Mouse (Mus musculus) retina, postnatal 7 days (tissue): ENCODE results near the gene Zmynd8.

Experiments used
- DNase-seq: peaks from one replicate; pipeline ENCODE4 v3.0.0-alpha.2; 2012; ENCODE audit warnings: low read depth, low spot score

Gene Zmynd8

DNA sequence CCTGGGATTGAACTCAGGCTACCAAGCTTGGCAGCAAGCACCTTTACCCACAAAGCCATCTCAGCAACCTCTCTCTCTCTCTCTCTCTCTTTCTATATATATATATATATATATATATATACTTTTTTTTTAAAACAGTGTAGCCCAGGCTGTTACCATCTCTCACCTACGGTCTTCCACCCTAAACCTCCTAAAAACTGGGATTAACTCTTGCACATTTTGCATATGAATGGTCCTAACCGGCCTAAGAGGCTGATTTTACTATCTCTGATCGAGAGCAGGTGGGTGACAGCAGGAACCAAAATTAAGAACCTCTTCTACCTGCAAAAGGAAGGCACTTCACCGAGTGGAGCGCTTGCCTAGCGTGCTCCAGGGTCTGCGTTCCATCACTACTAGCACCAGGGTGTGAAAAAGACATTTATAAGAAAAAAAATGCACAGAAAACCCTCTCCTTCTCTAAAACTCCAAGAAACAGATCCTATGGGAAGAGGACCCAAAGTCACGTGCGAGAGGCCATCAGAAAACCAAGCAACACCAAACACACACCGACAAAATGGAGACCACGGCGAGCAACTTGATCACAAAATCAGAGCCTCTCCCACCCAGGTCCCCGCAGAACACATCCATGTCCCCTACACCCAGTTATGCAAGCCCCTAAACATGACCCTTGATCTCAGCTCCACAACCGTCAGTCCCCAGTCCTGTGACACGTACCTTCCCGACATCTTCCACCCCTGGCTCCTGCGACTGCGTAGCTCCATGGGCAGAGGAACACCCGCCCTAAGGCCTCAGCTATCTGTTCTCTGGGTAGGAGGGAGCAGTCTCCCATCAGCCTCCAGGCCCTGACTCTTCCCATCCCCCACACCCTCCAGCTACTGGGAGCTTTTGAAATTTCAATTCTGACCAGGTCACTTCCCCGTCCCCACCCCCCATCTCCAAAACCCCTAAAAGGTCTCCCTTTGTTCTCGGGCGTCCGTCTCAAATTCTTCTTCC is at the start of gene Zmynd8:
Zmynd8 (minus strand) TSS at position 815 of the 993 bp plus-strand sequence.
- DNase-seq, result no peak

- no peak for DNase-seq
These were observed 49.2 kb upstream of the Zmynd8 start for GRCm38 (mm10) chr2:165948007-165948406.

DNA sequence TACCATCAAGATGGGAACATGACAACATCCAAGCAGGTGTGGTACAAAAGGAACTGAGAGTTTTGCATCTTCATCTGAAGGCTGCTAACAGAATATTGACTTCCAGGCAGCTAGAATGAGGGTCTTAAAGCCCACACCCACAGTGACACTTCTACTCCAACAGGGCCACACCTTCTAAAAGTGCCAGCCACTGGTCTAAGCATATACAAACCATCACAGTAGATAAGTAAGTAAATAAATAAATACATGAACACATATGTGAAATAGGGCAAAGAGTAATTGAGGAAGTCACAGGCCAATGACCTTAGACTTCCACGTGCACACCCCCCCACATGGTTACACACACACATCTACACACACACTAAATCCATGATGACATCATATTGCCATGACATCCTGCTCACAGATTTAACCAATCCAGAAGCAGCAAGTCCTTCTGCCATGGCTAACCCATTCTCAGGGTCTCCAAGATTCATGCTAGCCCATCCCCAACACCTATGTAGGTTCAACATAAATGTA is 47.3 kb upstream of the Zmynd8 start:
- DNase-seq, result no peak

- no peak for DNase-seq
These were observed 45.9 kb upstream of the Zmynd8 start for GRCm38 (mm10) chr2:165944576-165945351.

DNA sequence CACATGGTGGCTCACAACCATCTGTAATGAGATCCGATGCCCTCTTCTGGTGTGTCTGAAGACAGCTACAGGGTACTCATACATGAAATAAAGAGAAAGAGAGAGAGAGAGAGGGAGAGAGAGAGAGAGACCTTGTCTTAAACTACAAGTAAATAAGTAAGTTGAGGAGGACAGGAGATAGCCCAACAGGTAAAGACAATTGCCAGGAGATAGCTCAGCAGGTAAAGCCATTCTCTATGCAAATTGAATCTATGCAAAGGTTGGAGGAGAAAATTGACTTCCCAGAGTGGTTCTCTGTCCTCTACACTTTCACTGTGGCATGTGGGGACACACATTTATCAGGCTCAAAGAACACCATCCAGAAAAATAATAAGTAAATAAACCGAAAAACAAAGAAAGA is 44.3 kb upstream of the Zmynd8 start:
- DNase-seq, result no peak

GRCm38 (mm10) chr2:165936106-165936505 is 37.3 kb upstream of the Zmynd8 start:
- DNase-seq, result no peak

DNA sequence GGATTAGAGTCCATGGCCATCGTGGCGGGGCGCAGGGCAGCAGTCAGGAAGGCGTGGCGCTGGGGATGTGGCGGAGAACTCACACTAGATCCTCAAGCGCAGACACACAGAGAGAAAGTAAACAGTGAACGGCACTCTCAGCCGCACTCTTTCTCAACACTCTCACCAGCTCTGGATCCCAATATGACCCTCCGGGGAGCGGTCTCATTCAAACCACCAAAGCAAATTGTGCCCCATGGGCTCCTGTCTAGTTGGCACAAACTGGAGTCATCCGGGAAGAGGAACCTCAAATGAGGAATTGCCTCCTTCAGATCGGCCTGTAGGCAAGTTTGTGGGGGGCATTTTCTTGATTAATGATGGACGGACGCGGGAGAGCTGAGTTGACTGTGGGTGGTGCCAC is 28.9 kb upstream of the Zmynd8 start:
- DNase-seq, result no peak

- no peak for DNase-seq
These were observed 27.4 kb upstream of the Zmynd8 start for GRCm38 (mm10) chr2:165926191-165926590.

GRCm38 (mm10) chr2:165925144-165925543 is 26.3 kb upstream of the Zmynd8 start:
- DNase-seq, result no peak

DNA sequence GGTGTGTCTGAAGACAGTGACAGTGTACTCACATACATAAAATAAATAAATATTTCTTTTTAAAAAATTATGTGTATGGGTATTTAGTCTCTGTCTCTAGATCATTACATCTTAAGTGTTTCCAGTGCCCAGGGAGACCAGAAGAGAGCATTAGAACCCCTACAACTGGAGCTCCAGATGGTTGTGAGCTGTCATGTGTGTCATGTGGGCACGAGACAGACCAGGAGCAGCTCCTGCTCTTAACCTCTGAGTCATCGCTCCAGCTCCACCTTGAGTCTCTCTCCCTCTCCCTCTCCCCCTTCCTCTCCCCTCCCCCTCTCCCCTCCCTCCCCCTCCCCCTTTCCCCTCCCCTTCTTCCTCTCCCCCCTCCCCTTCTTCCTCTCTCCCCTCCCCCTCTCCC is 25.9 kb upstream of the Zmynd8 start:
- DNase-seq, result no peak

- no peak for DNase-seq
These were observed 24.9 kb upstream of the Zmynd8 start for GRCm38 (mm10) chr2:165923715-165924114.

- no peak for DNase-seq
These were observed 24.2 kb upstream of the Zmynd8 start for GRCm38 (mm10) chr2:165922994-165923393.

DNA sequence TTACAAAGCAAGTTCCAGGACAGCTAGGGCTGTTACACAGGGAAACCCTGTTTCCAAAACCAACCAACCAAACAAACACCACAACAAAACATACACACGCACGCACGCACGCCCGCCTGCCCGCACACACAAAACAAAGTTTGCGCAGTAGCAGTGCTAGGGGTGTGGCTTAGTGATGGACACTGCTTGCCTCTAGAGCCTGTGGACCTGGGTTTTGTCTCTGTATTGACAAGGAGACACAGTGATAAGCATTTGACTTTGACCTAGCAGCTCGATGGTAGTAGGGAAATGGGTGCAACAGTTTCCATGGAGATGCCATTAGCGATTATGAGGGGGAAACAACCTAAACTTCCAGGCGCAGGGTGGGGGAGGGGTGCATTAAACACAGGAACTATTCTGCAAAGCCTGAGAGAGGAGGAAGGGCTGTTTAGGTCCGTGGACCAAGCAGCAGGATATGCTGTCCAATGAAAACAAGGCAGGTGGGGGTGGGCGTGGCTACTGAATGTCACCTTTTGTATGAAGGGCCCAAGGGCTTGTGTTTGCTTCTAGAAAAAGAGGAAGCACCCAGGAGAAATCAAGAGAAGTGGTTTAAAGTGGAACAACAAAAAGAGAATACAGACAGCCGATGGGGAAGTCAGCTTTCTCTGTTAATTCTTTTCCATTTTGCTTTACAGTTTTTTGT is 23.4 kb upstream of the Zmynd8 start:
- DNase-seq, result no peak

DNA sequence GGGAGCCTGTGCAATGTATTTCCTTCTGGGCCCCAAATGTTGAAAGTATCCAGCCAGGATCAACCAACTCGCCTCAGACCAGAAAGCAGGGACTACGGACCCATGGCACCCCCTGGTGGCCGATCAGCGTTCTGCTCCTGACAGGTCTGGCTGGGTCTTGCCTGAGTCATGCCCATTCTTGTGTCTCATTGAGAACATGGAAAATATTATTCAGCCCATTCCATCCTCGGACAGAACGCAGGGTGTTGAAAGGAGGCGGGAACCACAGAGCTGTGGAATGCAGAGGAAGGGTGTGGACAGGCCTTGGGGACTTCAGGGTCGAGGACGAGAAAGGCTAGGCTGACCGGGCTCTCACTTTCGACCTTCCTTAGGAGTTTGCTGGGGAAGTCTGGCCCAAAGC is 15.5 kb upstream of the Zmynd8 start:
- peak; percentile 74 for DNase-seq

- DNase-seq, result no peak
These were observed 14.3 kb upstream of the Zmynd8 start for GRCm38 (mm10) chr2:165913073-165913472.

DNA sequence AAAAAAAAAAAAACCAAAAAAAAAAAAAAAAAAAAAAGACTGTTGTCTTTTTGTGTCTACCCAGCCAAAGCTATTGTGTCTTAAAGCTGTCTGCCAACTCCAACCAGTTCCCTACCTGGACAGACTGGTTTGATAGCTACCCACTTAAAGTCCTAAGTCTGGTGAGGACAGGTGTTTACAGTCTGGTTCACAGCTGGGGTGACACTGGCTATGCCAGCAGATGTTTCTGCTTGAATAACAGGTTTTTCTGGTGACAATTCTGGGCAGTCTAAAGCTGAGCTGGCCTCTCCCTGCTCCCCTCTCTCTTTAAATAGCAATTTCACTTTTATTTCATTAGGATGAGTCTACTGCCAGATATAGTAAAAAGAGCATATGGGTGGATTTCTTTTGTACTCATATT is 10.9 kb upstream of the Zmynd8 start:
- no peak for DNase-seq

GRCm38 (mm10) chr2:165907199-165907598 is 8.4 kb upstream of the Zmynd8 start:
- DNase-seq, result no peak

DNA sequence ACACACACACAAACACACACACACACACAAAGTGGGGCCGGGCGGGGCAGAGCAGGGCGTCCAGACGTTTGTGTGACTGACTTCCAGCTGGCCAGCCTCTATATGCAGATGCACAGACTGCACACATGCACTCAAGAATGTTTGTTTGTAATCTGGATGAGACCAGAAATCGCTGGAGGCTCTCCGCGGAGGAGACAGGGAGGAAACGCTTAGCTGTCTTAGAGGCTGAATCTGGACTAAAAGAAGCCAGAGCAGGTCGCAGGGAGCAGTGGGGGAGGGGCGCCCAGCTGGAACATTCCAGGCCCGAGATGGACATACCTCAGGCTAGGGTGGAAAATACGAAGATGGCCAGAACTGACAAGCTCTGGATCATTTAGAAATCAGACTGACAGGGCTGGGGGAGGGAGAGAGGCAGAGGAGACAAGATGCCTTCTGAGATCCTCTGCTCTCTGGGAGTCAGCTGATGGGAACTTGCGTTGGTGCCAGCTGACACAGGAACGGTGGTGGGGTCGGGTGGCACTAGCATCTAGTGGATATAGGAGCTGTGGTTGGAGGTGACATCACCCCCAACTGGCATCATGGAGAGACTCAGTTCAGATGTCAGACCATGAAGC is 7.6 kb upstream of the Zmynd8 start:
- DNase-seq, result no peak

- no peak for DNase-seq
These were observed 2.2 kb upstream of the Zmynd8 start for GRCm38 (mm10) chr2:165901127-165901384.

- DNase-seq, result no peak
These were observed 1.7 kb upstream of the Zmynd8 start for GRCm38 (mm10) chr2:165900351-165901126.

DNA sequence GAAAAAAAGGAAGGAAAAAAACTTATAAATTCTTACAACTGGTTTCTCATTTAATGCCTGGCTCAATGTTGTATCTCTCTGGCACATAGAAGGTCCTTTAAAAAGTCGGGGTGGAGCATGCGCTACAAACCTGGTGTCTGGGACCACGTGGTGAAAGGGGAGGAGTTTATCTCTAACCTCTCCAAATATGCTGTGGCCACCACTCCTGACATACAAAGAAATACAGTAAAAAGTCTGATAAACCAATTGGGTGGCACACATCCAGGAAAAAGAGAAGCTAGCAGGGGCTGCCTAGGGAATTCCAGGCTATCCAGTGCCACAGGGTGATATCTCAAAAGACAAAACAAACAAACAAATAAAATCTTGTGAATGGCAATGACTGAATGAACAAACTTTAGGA is 1.1 kb upstream of the Zmynd8 start:
- DNase-seq, result no peak
